Mouse (Mus musculus): ENCODE measurements at regions not wholly inside any gene's neighbourhood (a gene's known extent, or its start where the extent isn't known, plus 50 kb on each side); places are given as distances from the start of the nearest gene placed in this dataset.

DNA sequence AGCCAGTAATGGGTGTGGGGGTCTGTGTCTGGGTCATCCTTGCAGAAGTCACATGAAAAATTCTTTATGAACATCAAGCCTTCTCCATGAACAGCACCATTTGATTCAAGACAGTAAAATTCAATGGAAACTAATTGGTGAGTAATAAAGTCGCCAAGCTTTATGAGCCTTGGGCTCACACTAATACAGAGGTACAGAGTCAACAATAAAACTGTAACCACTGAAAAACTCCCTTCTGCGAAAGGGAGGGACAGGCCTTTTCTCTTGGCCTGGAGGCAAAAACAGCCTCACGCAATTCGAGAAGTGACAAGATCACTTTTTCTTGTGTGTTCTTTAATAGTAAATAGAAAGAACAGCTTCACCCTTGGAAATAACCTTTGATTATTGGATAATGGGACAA is 200.7 kb downstream of the Lrrn1 start:
- H3K4me3 ChIP-seq = no peak overlapping the region
- no peaks in the 10 kb centered on the region for H3K36me3 ChIP-seq (ENCODE audit: poor library complexity, severe bottlenecking)
- H3K9me3 ChIP-seq (replicated peaks) = no peaks in the 10 kb centered on the region
- H3K27ac ChIP-seq = no peak overlapping the region
- WGBS = 91% methylated on average over 4 of the region's 4 CpGs
- no peak overlapping the region for H3K4me2 ChIP-seq
- no peaks in the 10 kb centered on the region for H3K27me3 ChIP-seq
- no peak for ATAC-seq
- H3K9ac ChIP-seq = no peak overlapping the region
- H3K4me1 ChIP-seq = no peaks in the 10 kb centered on the region

DNA sequence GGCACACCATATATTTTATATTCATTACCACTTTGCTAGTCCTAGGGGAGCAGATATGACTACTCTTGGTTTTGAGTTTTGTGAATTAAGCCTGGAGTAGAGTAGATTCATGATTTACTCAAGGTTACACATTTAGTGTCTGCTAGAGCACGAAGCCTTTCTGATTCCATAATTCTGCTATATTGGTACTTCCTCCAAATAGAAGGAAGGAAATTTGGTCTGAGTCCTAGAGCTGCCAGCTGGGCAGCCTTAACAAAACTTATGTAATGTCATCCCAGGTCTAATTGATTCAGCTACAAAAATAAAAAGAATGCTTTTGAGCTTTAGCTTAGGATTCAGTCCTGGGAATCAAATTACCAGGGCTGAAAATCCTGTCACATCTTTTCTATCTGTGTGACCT is 205.2 kb downstream of the Lrrn1 start:
- H3K36me3 ChIP-seq (ENCODE audit: poor library complexity, severe bottlenecking) = no peaks in the 10 kb centered on the region
- no peak for ATAC-seq
- H3K9me3 ChIP-seq (replicated peaks) = no peaks in the 10 kb centered on the region
- H3K4me1 ChIP-seq = no peaks in the 10 kb centered on the region
- H3K27ac ChIP-seq = no peak overlapping the region
- no peaks in the 10 kb centered on the region for H3K27me3 ChIP-seq
- no peak overlapping the region for H3K4me2 ChIP-seq
- no peak overlapping the region for H3K4me3 ChIP-seq
- H3K9ac ChIP-seq = no peak overlapping the region
- WGBS = 88% methylated on average over 1 of the region's 1 CpGs

DNA sequence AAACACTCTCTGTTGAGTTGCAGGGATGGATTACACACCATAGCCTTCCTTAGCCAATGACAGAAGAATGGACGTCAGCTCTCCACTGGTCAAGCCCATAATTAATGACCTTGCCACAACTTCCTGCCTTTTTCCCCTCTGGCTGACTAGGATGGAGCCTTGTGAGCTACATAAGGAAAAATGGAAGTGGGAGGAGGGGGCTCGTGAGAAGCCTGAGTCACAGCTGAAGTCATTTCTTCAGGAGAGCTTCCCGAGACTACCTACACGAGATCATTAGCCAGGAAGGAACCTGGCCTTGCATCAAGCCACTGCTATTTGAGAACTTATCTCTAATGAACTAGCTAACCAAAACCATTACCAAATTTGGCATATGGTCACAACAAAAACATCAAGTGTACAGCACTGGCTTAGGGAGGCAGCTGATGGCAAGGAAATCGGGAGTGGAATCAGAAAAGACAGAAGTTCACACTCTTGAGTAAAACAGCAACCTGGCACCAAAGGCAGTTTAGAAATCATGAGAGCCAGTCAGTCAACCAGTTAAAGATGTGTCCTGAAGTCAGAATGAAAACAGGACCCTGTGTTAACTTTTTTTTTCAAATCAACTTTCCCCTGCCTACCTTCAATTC is 219.7 kb downstream of the Lrrn1 start:
- H3K27ac ChIP-seq = no peak overlapping the region
- H3K36me3 ChIP-seq (ENCODE audit: poor library complexity, severe bottlenecking) = no peaks in the 10 kb centered on the region
- no peak overlapping the region for H3K4me2 ChIP-seq
- H3K4me1 ChIP-seq = no peaks in the 10 kb centered on the region
- ATAC-seq = peak; percentile 16; the same call in 1 of the 2 replicates
- H3K9me3 ChIP-seq (replicated peaks) = no peaks in the 10 kb centered on the region
- no peak overlapping the region for H3K9ac ChIP-seq
- H3K4me3 ChIP-seq = no peak overlapping the region
- H3K27me3 ChIP-seq = no peaks in the 10 kb centered on the region
- 86% methylated on average over 5 of the region's 5 CpGs for WGBS

DNA sequence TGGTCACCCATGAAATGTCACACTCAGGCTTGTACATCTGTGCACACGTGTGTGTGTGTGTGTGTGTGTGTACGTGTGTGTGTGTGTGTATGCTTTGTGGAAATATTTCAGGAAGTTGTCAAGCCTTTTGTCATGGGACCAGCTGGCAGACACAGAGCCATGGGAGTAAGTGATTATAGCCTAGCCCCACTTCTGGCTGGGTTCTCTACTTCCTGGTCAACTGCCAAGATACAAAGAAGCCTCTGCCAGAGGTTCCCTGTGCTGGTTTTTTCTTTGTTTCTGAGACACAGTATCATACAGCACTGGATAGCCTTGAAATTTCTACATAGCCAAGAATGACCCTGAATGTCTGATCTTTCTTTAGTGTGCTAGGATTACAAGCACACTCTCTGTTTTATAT is 220.2 kb downstream of the Lrrn1 start:
- 62% methylated on average over 2 of the region's 2 CpGs for WGBS
- Histone ChIP-seq H3K4me3 (no peak overlapping the region), H3K4me1 (no peaks in the 10 kb centered on the region), H3K27ac (no peak overlapping the region), H3K4me2 (no peak overlapping the region), H3K9me3 (replicated peaks) (no peaks in the 10 kb centered on the region), H3K27me3 (no peaks in the 10 kb centered on the region), H3K9ac (no peak overlapping the region), H3K36me3 (ENCODE audit: poor library complexity, severe bottlenecking) (no peaks in the 10 kb centered on the region)
- peak; percentile 70; the same call in 1 of the 2 replicates for ATAC-seq

DNA sequence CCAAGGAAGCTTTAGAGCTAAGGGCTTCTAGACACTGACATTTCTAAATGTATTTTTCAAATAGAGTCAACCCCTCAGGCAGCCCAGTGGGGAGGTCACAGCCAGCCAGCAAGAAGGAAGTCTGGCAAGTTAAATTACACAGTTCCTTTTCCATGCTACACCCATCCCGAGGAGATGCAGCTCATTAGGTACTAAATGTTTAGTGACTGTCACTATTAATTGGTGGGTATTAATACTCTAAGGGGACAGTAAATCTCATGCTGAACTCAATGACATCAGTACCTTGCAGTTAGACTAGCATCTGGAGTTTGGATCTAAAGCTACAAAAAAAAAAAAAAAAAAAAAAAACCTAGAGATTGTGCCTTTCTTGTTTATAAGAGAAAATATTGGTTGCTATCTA is 222.6 kb downstream of the Lrrn1 start:
- ATAC-seq = no peak
- no peak overlapping the region for H3K27ac ChIP-seq
- WGBS = 70% methylated on average over 1 of the region's 1 CpGs
- no peaks in the 10 kb centered on the region for H3K27me3 ChIP-seq
- no peaks in the 10 kb centered on the region for H3K36me3 ChIP-seq (ENCODE audit: poor library complexity, severe bottlenecking)
- H3K9ac ChIP-seq = no peak overlapping the region
- no peak overlapping the region for H3K4me3 ChIP-seq
- no peaks in the 10 kb centered on the region for H3K4me1 ChIP-seq
- no peaks in the 10 kb centered on the region for H3K9me3 ChIP-seq (replicated peaks)
- H3K4me2 ChIP-seq = no peak overlapping the region

DNA sequence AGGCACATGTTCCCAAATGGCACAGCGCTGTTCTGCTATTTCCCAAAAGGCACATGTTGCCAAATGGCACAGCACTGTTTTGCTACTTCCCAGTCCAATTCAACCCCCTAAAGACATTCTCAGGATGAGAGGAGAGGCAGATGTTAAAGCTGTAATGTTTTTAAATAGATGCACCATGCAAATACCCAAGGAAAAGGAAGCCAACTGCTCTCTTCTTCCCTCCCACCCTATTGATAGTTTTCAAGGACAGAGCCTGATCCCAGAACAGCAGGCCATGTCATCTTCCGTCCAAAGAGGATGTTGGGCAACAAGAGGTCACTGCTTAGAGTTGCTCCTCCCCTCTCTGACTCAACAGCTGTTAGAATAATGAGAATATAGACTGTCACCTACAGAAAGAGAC is 225.6 kb downstream of the Lrrn1 start:
- Histone ChIP-seq H3K4me2 (no peak overlapping the region), H3K4me1 (no peaks in the 10 kb centered on the region), H3K36me3 (ENCODE audit: poor library complexity, severe bottlenecking) (no peaks in the 10 kb centered on the region), H3K4me3 (no peak overlapping the region), H3K27me3 (no peaks in the 10 kb centered on the region), H3K9me3 (replicated peaks) (no peaks in the 10 kb centered on the region), H3K27ac (no peak overlapping the region), H3K9ac (no peak overlapping the region)
- WGBS = 90% methylated on average over 2 of the region's 2 CpGs
- ATAC-seq = no peak

DNA sequence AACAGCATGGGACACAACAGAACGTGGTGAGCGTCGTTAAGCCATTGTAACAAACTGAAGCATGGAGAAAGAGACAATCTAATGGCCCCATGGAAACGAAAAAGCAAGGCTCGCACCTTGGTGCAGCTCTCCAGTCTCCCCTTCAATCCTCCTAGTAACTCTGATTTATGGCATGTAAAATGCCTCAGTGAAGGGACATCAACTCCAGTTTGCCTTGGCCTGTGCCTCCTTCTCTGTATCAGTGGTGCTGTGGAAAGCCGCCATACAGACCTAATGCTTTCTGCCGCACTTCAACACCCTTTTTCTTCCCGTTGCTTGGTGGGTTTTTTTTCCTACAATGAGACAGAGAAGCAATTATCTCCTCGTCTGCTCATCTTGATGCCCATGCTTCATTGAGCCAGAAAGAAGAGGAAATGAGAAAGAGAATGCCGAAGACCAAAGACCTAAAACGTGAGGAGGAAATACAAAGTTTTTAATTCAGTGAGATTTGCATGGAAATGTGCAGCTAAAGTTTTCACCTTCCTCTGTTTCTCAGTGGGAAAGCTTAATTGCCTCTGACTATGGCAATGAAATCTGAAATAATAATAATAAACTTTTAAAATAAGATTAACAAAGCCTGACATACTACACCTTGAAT is 241.4 kb downstream of the Lrrn1 start:
- H3K9me3 ChIP-seq (replicated peaks) = no peaks in the 10 kb centered on the region
- no peak overlapping the region for H3K9ac ChIP-seq
- no peak overlapping the region for H3K4me2 ChIP-seq
- no peaks in the 10 kb centered on the region for H3K36me3 ChIP-seq (ENCODE audit: poor library complexity, severe bottlenecking)
- 61% methylated on average over 11 of the region's 11 CpGs for WGBS
- ATAC-seq = no peak
- no peak overlapping the region for H3K27ac ChIP-seq
- no peaks in the 10 kb centered on the region for H3K27me3 ChIP-seq
- H3K4me1 ChIP-seq = no peaks in the 10 kb centered on the region
- no peak overlapping the region for H3K4me3 ChIP-seq

DNA sequence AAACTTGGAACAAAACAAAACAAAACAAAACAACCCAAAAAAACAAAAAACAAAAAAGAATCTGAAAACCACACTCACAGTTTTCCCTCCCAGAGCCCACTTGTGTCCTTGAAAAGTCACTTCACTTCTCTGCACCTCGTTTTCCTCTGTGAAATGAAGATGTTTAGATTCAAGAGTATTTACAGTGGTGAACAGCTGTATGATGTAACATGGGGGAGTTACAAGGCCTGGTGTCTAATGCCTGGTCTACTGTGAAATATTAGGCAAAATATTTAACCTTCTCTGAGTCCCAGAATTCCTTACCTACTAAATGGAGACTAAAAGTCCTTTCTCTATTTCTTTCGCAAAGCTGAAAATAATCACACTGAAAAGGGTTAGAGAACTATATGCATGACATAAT is 255.4 kb downstream of the Lrrn1 start:
- no peaks in the 10 kb centered on the region for H3K36me3 ChIP-seq (ENCODE audit: poor library complexity, severe bottlenecking)
- 79% methylated on average over 2 of the region's 2 CpGs for WGBS
- no peaks in the 10 kb centered on the region for H3K4me1 ChIP-seq
- H3K4me2 ChIP-seq = no peak overlapping the region
- no peak for ATAC-seq
- no peaks in the 10 kb centered on the region for H3K27me3 ChIP-seq
- H3K27ac ChIP-seq = no peak overlapping the region
- no peak overlapping the region for H3K9ac ChIP-seq
- H3K9me3 ChIP-seq (replicated peaks) = no peaks in the 10 kb centered on the region
- no peak overlapping the region for H3K4me3 ChIP-seq

DNA sequence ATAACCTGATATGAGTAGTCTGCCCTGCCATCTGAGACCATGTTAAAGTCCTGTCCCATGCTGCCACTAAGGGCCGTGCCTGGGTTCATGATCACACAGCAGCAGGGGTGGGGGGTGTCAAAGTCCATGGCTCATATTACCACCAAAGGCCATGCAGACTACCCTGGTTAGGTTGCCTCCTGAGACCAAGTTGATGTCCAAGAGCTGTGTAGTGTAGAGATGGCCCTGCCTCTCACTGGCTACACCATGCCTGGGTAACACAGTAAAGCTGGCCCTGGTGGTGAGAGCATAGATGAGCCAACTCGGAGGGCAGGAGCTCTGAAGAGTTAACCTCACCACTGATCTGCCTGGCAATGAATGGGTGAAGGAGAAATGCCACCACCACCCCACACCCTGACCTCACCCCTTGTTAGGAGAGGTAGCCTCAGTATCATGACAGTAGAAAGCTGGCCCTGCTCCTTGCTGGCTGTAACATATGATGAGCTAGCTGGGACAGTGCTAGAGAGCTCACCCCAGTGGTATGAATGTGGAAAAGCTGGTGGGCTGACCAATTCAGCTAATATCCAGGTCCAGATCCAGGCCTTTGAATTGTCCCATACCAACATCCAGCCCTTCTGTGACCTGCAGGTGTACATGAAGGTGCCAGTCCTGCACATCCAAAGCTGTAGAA is 258.8 kb downstream of the Lrrn1 start:
- H3K27ac ChIP-seq = no peak overlapping the region
- 86% methylated on average over 2 of the region's 2 CpGs for WGBS
- H3K36me3 ChIP-seq (ENCODE audit: poor library complexity, severe bottlenecking) = no peaks in the 10 kb centered on the region
- no peak overlapping the region for H3K9ac ChIP-seq
- H3K4me2 ChIP-seq = no peak overlapping the region
- H3K27me3 ChIP-seq = no peaks in the 10 kb centered on the region
- no peak overlapping the region for H3K4me3 ChIP-seq
- H3K4me1 ChIP-seq = no peaks in the 10 kb centered on the region
- peak; percentile 36; the same call in 1 of the 2 replicates for ATAC-seq
- no peaks in the 10 kb centered on the region for H3K9me3 ChIP-seq (replicated peaks)

DNA sequence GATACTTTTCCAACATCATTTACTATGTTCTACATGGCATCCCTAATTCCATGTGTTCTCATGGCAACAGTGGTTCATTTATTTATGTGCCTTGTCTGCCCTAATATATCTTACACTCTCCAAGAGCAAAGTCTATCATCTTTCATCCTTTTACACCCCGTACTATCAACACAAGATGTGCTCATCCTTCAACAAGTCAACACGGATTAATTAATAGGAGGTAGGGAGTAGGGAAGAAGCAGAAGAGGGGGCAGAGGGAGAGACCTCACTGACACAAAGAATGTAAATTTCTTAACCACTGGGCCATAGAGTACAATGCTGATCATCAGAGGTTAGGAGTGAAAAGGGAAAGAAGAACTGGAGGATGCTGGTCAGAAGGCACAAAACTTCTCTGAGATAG is 267.0 kb upstream of the Setmar start:
- Histone ChIP-seq H3K27me3 (no peaks in the 10 kb centered on the region), H3K27ac (no peak overlapping the region), H3K36me3 (ENCODE audit: poor library complexity, severe bottlenecking) (no peaks in the 10 kb centered on the region), H3K9me3 (replicated peaks) (no peaks in the 10 kb centered on the region), H3K4me1 (no peaks in the 10 kb centered on the region), H3K4me3 (no peak overlapping the region), H3K4me2 (no peak overlapping the region), H3K9ac (no peak overlapping the region)
- 78% methylated on average over 2 of the region's 2 CpGs for WGBS
- ATAC-seq = no peak

DNA sequence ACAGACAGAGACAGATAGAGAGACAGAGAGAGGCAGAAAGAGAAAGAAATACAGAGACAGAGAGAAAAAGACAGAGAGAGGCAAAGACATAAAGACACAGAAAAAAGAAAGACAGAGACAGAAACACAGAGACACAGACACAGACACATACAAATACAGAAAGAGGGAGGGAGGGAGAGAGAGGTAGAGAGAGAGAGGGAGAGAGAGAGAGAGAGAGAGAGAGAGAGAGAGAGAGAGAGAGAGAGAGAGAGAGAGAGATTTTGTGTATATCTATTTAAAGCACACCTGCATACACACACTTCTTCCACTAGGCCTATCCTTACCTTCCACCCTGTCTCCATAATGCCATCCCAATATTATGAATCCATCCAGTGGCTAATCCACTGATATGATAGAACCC is 261.8 kb upstream of the Setmar start:
- Histone ChIP-seq H3K4me1 (no peaks in the 10 kb centered on the region), H3K36me3 (ENCODE audit: poor library complexity, severe bottlenecking) (no peaks in the 10 kb centered on the region), H3K4me2 (no peak overlapping the region), H3K4me3 (no peak overlapping the region), H3K9me3 (replicated peaks) (no peaks in the 10 kb centered on the region), H3K27ac (no peak overlapping the region), H3K9ac (no peak overlapping the region), H3K27me3 (no peaks in the 10 kb centered on the region)
- ATAC-seq = no peak
